Mouse (Mus musculus): ENCODE results near the gene Exoc3l2. TPM values are rescaled to one million over a fixed set of nuclear protein-coding genes. Genes with fewer than 3 reads are reported as not detected.

Exoc3l2 gene
- polyA plus RNA-seq, 1 experiment from 2014 or later: 1.2 TPM

DNA sequence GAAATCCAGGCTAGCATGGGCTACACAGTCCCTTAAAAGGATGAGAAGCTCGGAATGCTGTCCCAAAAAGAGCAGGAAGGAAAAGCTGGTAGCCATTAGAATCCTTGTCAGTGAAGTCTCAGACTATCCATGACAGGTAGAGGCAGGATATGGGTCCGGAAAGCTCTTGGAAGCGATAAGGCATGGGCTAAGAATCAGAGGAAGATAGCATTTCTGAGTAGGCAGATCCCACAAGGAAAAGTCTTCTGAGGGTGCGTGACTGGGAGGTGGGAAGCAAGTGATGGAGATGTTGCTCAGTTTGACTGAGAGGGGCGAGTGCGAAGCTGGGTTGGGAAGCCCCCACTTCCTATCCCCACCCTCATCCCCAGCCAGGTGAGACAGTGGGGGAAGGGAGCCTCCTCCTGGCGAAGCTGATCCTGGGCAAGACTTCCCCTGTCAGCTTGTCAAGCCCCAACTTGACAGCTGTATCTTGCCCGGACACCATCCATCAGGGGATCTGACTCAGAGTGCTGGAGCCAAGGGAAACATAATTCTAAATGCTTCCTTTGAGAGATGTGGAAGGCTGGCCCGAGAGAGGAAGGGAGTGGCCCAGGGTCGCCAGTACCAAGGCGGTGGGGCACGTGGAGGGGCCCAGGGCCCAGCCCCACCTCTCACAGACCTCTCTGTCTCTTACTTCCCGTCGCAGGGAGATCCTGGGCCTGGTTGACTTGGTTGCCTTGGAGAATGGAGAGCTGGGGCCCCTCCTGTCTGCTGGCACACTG is 14.7 kb downstream of the Exoc3l2 start:
- 24% methylated on average over 14 of the region's 14 CpGs for WGBS
- Histone ChIP-seq H3K4me3 (ENCODE audit: low read depth, low read length) (no peak overlapping the region), H3K36me3 (replicated peaks; ENCODE audit: control insufficient read depth, insufficient read depth, low read depth, low read length) (no peaks in the 10 kb centered on the region), H3K27ac (replicated peaks; ENCODE audit: low read depth, low read length) (no peak overlapping the region), H3K27me3 (ENCODE audit: control insufficient read depth, insufficient read depth, low read length) (peaks cover 15% of the 10 kb centered on the region), H3K4me2 (ENCODE audit: low read depth, low read length) (no peak overlapping the region), H3K9me3 (replicated peaks; ENCODE audit: control insufficient read depth, low read length) (no peaks in the 10 kb centered on the region), H3K4me1 (ENCODE audit: control insufficient read depth, insufficient read depth, low read length) (no peaks in the 10 kb centered on the region), H3K9ac (replicated peaks; ENCODE audit: low read length) (no peak overlapping the region)
- DNase-seq (ENCODE audit: low spot score) (no peak), ATAC-seq (replicated peaks; ENCODE audit: insufficient number of reproducible peaks, low FRiP score, low TSS enrichment, low read depth) (no peak)

DNA sequence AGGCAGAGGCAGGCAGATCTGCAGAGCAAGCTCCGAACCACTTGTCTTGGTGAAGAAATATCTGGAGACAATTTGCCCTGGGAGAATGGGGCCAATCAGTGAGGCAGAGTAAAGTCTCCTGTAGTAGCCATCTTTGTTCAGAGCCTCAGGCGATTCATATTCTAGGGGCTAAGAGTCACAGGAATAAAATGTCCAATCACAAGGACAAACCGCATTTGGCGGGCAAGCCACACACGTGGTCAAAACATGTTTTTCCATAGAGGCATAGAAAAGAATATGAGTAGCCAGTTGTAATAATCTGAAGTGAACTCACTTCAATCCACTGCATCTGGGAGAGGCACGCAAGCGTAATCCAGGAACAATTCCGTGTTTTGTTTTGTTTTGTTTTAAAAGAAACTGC is 20.1 kb downstream of the Exoc3l2 start:
- H3K4me2 ChIP-seq (ENCODE audit: low read depth, low read length): no peak overlapping the region
- H3K27me3 ChIP-seq (ENCODE audit: control insufficient read depth, insufficient read depth, low read length): peaks cover 3% of the 10 kb centered on the region; the same call in 1 of the 2 replicates
- H3K36me3 ChIP-seq (replicated peaks; ENCODE audit: control insufficient read depth, insufficient read depth, low read depth, low read length): no peaks in the 10 kb centered on the region
- no peaks in the 10 kb centered on the region for H3K9me3 ChIP-seq (replicated peaks; ENCODE audit: control insufficient read depth, low read length)
- WGBS: 86% methylated on average over 8 of the region's 8 CpGs
- H3K4me3 ChIP-seq (ENCODE audit: low read depth, low read length): no peak overlapping the region
- ATAC-seq (replicated peaks; ENCODE audit: insufficient number of reproducible peaks, low FRiP score, low TSS enrichment, low read depth): no peak
- no peaks in the 10 kb centered on the region for H3K4me1 ChIP-seq (ENCODE audit: control insufficient read depth, insufficient read depth, low read length)
- no peak for DNase-seq (ENCODE audit: low spot score)
- no peak overlapping the region for H3K27ac ChIP-seq (replicated peaks; ENCODE audit: low read depth, low read length)
- H3K9ac ChIP-seq (replicated peaks; ENCODE audit: low read length): no peak overlapping the region

DNA sequence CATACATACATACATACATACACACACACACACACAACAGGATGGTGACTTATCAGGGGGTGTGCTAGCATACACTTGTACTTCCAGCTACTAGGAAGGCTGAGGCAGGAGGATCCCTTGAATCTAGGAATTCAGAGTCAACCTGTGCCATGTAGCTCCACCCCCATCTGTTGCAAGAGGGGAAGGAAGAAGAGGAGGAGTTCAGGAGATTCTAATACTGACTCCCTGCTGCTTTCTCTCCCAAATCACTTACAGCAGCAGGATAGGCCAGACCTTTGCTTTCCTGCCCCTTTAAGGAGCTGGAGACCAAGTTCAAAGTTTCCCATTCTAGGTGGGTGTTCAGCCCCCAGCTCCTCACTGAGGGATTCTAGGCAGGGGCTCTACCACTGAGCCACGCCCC is 22.4 kb downstream of the Exoc3l2 start:
- no peak overlapping the region for H3K9ac ChIP-seq (replicated peaks; ENCODE audit: low read length)
- no peaks in the 10 kb centered on the region for H3K9me3 ChIP-seq (replicated peaks; ENCODE audit: control insufficient read depth, low read length)
- H3K4me2 ChIP-seq (ENCODE audit: low read depth, low read length): no peak overlapping the region
- no peaks in the 10 kb centered on the region for H3K36me3 ChIP-seq (replicated peaks; ENCODE audit: control insufficient read depth, insufficient read depth, low read depth, low read length)
- H3K4me3 ChIP-seq (ENCODE audit: low read depth, low read length): no peak overlapping the region
- H3K27me3 ChIP-seq (ENCODE audit: control insufficient read depth, insufficient read depth, low read length): peaks cover 20% of the 10 kb centered on the region
- H3K27ac ChIP-seq (replicated peaks; ENCODE audit: low read depth, low read length): no peak overlapping the region
- ATAC-seq (replicated peaks; ENCODE audit: insufficient number of reproducible peaks, low FRiP score, low TSS enrichment, low read depth): no peak
- 80% methylated on average over 1 of the region's 1 CpGs for WGBS
- no peak for DNase-seq (ENCODE audit: low spot score)
- H3K4me1 ChIP-seq (ENCODE audit: control insufficient read depth, insufficient read depth, low read length): no peaks in the 10 kb centered on the region; the same call in 1 of the 2 replicates

DNA sequence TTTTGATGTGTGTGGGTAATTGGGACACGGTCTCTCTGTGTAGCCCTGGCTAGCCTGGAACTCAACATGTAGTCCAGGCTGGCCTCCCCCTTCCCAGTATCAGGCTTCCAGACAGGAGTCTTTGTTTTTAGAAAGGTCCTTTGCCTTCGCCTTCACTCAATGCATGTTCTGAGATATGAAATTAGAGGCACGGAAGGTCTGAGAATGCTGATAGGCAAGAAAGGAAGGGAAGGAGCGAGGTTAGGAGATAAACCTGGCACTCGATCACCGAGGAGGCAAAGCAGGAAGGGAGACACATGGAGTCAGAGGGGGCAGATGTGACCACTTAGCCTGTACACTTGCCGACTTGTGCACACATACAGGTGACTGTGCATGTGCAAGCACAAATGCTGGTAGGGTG is 23.4 kb downstream of the Exoc3l2 start:
- no peak for DNase-seq (ENCODE audit: low spot score)
- Histone ChIP-seq H3K27me3 (ENCODE audit: control insufficient read depth, insufficient read depth, low read length) (peaks cover 30% of the 10 kb centered on the region), H3K9ac (replicated peaks; ENCODE audit: low read length) (no peak overlapping the region), H3K4me3 (ENCODE audit: low read depth, low read length) (no peak overlapping the region), H3K27ac (replicated peaks; ENCODE audit: low read depth, low read length) (no peak overlapping the region), H3K36me3 (replicated peaks; ENCODE audit: control insufficient read depth, insufficient read depth, low read depth, low read length) (no peaks in the 10 kb centered on the region), H3K4me1 (ENCODE audit: control insufficient read depth, insufficient read depth, low read length) (no peaks in the 10 kb centered on the region; the same call in 1 of the 2 replicates), H3K9me3 (replicated peaks; ENCODE audit: control insufficient read depth, low read length) (no peaks in the 10 kb centered on the region), H3K4me2 (ENCODE audit: low read depth, low read length) (no peak overlapping the region)
- 91% methylated on average over 7 of the region's 7 CpGs for WGBS
- no peak for ATAC-seq (replicated peaks; ENCODE audit: insufficient number of reproducible peaks, low FRiP score, low TSS enrichment, low read depth)

DNA sequence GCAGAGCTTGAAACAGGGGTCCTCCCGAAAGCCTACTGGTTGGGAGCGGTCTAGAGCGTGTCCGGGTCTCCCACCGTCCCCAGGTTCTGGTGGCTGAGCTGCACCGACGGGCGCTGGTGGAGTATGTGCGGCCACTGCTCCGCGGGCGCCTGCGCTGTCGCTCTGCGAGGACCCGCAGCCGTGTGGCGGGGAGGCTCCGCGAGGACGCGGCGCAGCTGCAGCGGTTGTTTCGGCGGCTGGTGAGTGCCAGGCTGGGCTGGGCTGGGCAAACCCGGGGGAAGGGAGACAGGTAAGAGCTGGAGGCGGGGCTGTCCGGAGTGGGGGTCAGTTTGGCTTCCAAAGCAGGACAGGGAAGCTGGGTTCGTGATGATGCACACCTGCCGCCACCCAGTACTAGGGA is 26.4 kb downstream of the Exoc3l2 start:
- Histone ChIP-seq H3K4me1 (ENCODE audit: control insufficient read depth, insufficient read depth, low read length) (no peaks in the 10 kb centered on the region; the same call in 1 of the 2 replicates), H3K9me3 (replicated peaks; ENCODE audit: control insufficient read depth, low read length) (no peaks in the 10 kb centered on the region), H3K27me3 (ENCODE audit: control insufficient read depth, insufficient read depth, low read length) (peaks cover 31% of the 10 kb centered on the region), H3K4me2 (ENCODE audit: low read depth, low read length) (peak overlapping the region; percentile 25), H3K4me3 (ENCODE audit: low read depth, low read length) (peak overlapping the region; percentile 14; the same call in 1 of the 2 replicates), H3K36me3 (replicated peaks; ENCODE audit: control insufficient read depth, insufficient read depth, low read depth, low read length) (no peaks in the 10 kb centered on the region), H3K9ac (replicated peaks; ENCODE audit: low read length) (no peak overlapping the region), H3K27ac (replicated peaks; ENCODE audit: low read depth, low read length) (no peak overlapping the region)
- WGBS: 3% methylated on average over 31 of the region's 31 CpGs
- DNase-seq (ENCODE audit: low spot score): no peak
- no peak for ATAC-seq (replicated peaks; ENCODE audit: insufficient number of reproducible peaks, low FRiP score, low TSS enrichment, low read depth)

DNA sequence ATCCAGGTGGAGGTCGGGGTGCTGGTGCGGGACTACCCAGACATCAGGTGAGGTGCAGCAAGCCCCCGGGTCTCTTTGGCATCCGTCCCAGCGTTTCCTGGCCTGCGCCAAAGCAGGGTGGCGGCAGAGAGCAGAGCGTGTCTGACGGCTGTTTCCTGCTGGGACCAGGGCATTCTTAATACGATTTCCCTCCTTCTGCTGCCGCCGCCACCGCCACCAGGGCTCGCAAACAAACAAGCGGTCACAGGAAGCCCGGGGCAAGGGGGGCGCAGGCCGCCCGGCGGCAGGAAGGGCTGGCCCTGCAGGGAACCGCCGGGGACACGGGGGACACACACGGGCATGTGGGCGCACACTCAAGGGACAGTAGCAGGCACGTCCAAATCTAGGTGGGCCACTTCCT is 28.6 kb downstream of the Exoc3l2 start:
- Histone ChIP-seq H3K27me3 (ENCODE audit: control insufficient read depth, insufficient read depth, low read length) (peaks cover 31% of the 10 kb centered on the region), H3K4me2 (ENCODE audit: low read depth, low read length) (peak overlapping the region; percentile 39), H3K27ac (replicated peaks; ENCODE audit: low read depth, low read length) (no peak overlapping the region), H3K9me3 (replicated peaks; ENCODE audit: control insufficient read depth, low read length) (no peaks in the 10 kb centered on the region), H3K4me1 (ENCODE audit: control insufficient read depth, insufficient read depth, low read length) (no peaks in the 10 kb centered on the region; the same call in 1 of the 2 replicates), H3K4me3 (ENCODE audit: low read depth, low read length) (0 out of 2 replicates have a peak overlapping the region, but pooled peaks have one; percentile 3), H3K9ac (replicated peaks; ENCODE audit: low read length) (peak overlapping the region; percentile 39; the same call in 1 of the 2 replicates), H3K36me3 (replicated peaks; ENCODE audit: control insufficient read depth, insufficient read depth, low read depth, low read length) (no peaks in the 10 kb centered on the region)
- ATAC-seq (replicated peaks; ENCODE audit: insufficient number of reproducible peaks, low FRiP score, low TSS enrichment, low read depth) (no peak), DNase-seq (ENCODE audit: low spot score) (peak; percentile 33)
- 5% methylated on average over 26 of the region's 26 CpGs for WGBS

DNA sequence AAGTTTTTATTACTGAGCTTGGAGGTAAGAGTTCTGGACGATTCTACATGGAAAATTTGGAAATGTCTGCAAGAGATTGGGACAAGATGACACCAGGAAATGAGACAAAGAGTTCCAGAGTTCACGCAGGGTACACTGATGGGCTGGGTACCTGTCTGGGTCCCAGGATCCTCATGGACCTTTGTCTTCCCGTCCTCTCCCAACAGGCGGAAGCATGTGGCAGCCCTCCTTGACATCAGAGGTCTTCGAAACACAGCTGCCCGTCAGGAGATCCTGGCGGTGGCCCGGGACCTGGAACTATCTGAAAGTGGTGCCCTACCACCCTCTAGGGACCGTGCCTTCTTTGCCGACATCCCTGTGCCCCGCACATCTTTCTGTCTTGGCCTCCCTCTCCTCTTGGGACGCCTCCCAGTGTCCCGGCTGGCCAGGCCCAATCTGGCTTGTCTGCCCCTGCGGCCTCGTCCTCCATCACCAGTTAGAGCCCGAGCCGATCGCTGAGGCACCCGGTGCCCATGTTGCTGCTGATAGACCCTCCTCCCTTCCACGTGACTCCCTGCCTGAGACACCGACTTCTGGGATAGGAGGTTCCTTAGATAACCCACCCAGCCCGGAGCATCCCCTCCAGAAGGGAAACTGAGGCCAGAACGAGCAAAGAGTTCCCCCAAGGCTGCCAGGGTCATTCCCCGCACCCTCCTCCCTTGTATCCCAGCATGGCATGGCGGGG is 31.8 kb downstream of the Exoc3l2 start:
- Histone ChIP-seq H3K27ac (replicated peaks; ENCODE audit: low read depth, low read length) (no peak overlapping the region), H3K9me3 (replicated peaks; ENCODE audit: control insufficient read depth, low read length) (no peaks in the 10 kb centered on the region), H3K4me1 (ENCODE audit: control insufficient read depth, insufficient read depth, low read length) (no peaks in the 10 kb centered on the region), H3K9ac (replicated peaks; ENCODE audit: low read length) (no peak overlapping the region), H3K36me3 (replicated peaks; ENCODE audit: control insufficient read depth, insufficient read depth, low read depth, low read length) (no peaks in the 10 kb centered on the region), H3K4me3 (ENCODE audit: low read depth, low read length) (no peak overlapping the region), H3K27me3 (ENCODE audit: control insufficient read depth, insufficient read depth, low read length) (peaks cover 15% of the 10 kb centered on the region), H3K4me2 (ENCODE audit: low read depth, low read length) (no peak overlapping the region)
- ATAC-seq (replicated peaks; ENCODE audit: insufficient number of reproducible peaks, low FRiP score, low TSS enrichment, low read depth) (no peak), DNase-seq (ENCODE audit: low spot score) (no peak)
- WGBS: 86% methylated on average over 25 of the region's 25 CpGs

Data from embryonic facial prominence, embryonic 11.5 days (tissue).